Mouse (Mus musculus) limb, embryonic 14.5 days (tissue): ENCODE measurements at regions not wholly inside any gene's neighbourhood (a gene's known extent, or its start where the extent isn't known, plus 50 kb on each side); places are given as distances from the start of the nearest gene placed in this dataset.

Experiments used
- ATAC-seq: fragments of 200-750 bp; cut with Nextera tagmentation; 2 replicates; pipeline ENCODE4 v1.8.0; 2017; ENCODE audit warnings: low read depth, moderate number of reproducible peaks, moderate TSS enrichment; ENCODE audit not compliant: low FRiP score
- DNase-seq: peaks from one replicate; pipeline ENCODE4 v3.0.0-alpha.2; 2015; ENCODE audit warnings: low spot score
- H3K27ac ChIP-seq: fragments of 300-500 bp; sonication (generic); replicated peaks from 2 replicates; pipeline ENCODE4 v1.5.1; 2014; ENCODE audit warnings: low read depth, mild to moderate bottlenecking, low read length, moderate library complexity, mixed read lengths
- H3K27me3 ChIP-seq: fragments of 300-500 bp; sonication (generic); 2 replicates; pipeline ENCODE4 v1.6.1; 2014; ENCODE audit warnings: low read length, mixed read lengths; ENCODE audit not compliant: control insufficient read depth, insufficient read depth
- H3K36me3 ChIP-seq: fragments of 300-500 bp; sonication (generic); 2 replicates; pipeline ENCODE4 v1.6.1; 2014; ENCODE audit warnings: mild to moderate bottlenecking, low read length, moderate library complexity, mixed read lengths; ENCODE audit not compliant: control insufficient read depth, insufficient read depth
- H3K4me1 ChIP-seq: fragments of 300-500 bp; sonication (generic); 2 replicates; pipeline ENCODE4 v1.6.1; 2014; ENCODE audit warnings: antibody characterized with exemption, low read length, mixed read lengths; ENCODE audit not compliant: control insufficient read depth, insufficient read depth
- H3K4me2 ChIP-seq: fragments of 300-500 bp; sonication (generic); replicated peaks from 2 replicates; pipeline ENCODE4 v1.6.1; 2014; ENCODE audit warnings: low read depth, mild to moderate bottlenecking, low read length, moderate library complexity; ENCODE audit not compliant: severe bottlenecking
- H3K4me3 ChIP-seq: fragments of 300-500 bp; sonication (generic); replicated peaks from 2 replicates; pipeline ENCODE4 v1.5.1; 2014; ENCODE audit warnings: low read length
- H3K9ac ChIP-seq: fragments of 300-500 bp; sonication (generic); 2 replicates; pipeline ENCODE4 v1.6.1; 2014; ENCODE audit warnings: mild to moderate bottlenecking, low read depth, low read length, moderate library complexity; ENCODE audit not compliant: severe bottlenecking
- H3K9me3 ChIP-seq: fragments of 300-500 bp; sonication (generic); 2 replicates; pipeline ENCODE4 v1.6.1; 2016; ENCODE audit warnings: low read length; ENCODE audit not compliant: control insufficient read depth
- POLR2A ChIP-seq: fragments of 200-500 bp; IDR thresholded peaks from 2 replicates; pipeline ENCODE4 v1.8.0; 2012; ENCODE audit warnings: inconsistent platforms, mild to moderate bottlenecking, moderate library complexity, borderline replicate concordance; ENCODE audit not compliant: insufficient read depth, insufficient read length; ENCODE audit errors: extremely low read depth
- WGBS: fragments of 180-500 bp; shearing (Covaris S2); extraction: QIAGEN DNeasy Blood & Tissue Kit; methylation state at CpG from one replicate; pipeline ENCODE4 v1.1.7; 2014; 5-methylcytosine and 5-hydroxymethylcytosine counted together

- H3K4me2 ChIP-seq = no peak overlapping the region
- no peak overlapping the region for H3K27ac ChIP-seq
- no peak for TF ChIP-seq POLR2A
- H3K27me3 ChIP-seq = no peaks in the 10 kb centered on the region
- H3K9ac ChIP-seq = no peak overlapping the region
- no peaks in the 10 kb centered on the region for H3K9me3 ChIP-seq
- no peaks in the 10 kb centered on the region for H3K4me1 ChIP-seq
- no peaks in the 10 kb centered on the region for H3K36me3 ChIP-seq
- 88% methylated on average over 1 of the region's 1 CpGs for WGBS
- no peak for ATAC-seq
- no peak overlapping the region for H3K4me3 ChIP-seq
- no peak for DNase-seq
Measured at GRCm38 (mm10) chr5:28679761-28680160, 212.7 kb upstream of the Shh start.

- no peaks in the 10 kb centered on the region for H3K4me1 ChIP-seq
- no peaks in the 10 kb centered on the region for H3K36me3 ChIP-seq
- no peak overlapping the region for H3K4me2 ChIP-seq
- DNase-seq (no peak), ATAC-seq (no peak)
- no peaks in the 10 kb centered on the region for H3K27me3 ChIP-seq
- 80% methylated on average over 4 of the region's 4 CpGs for WGBS
- H3K4me3 ChIP-seq = no peak overlapping the region
- H3K9me3 ChIP-seq = no peaks in the 10 kb centered on the region
- no peak for TF ChIP-seq POLR2A
- no peak overlapping the region for H3K27ac ChIP-seq
- H3K9ac ChIP-seq = no peak overlapping the region
Measured at GRCm38 (mm10) chr5:28630186-28630585, 163.1 kb upstream of the Shh start.

- no peaks in the 10 kb centered on the region for H3K4me1 ChIP-seq
- TF ChIP-seq POLR2A = no peak
- no peaks in the 10 kb centered on the region for H3K36me3 ChIP-seq
- no peak overlapping the region for H3K4me2 ChIP-seq
- WGBS = 93% methylated on average over 3 of the region's 3 CpGs
- H3K9ac ChIP-seq = no peak overlapping the region
- H3K4me3 ChIP-seq = no peak overlapping the region
- DNase-seq (no peak), ATAC-seq (no peak)
- H3K27ac ChIP-seq = no peak overlapping the region
- H3K9me3 ChIP-seq = no peaks in the 10 kb centered on the region
- no peaks in the 10 kb centered on the region for H3K27me3 ChIP-seq
Measured at GRCm38 (mm10) chr5:28611885-28612284, 144.8 kb upstream of the Shh start.

GRCm38 (mm10) chr5:28596537-28597314 is 129.7 kb upstream of the Shh start:
- Histone ChIP-seq H3K9ac (no peak overlapping the region), H3K36me3 (no peaks in the 10 kb centered on the region), H3K4me2 (no peak overlapping the region), H3K9me3 (no peaks in the 10 kb centered on the region), H3K27ac (no peak overlapping the region), H3K27me3 (no peaks in the 10 kb centered on the region), H3K4me3 (no peak overlapping the region), H3K4me1 (no peaks in the 10 kb centered on the region)
- WGBS = 47% methylated on average over 1 of the region's 1 CpGs
- no peak for TF ChIP-seq POLR2A
- ATAC-seq (no peak), DNase-seq (no peak)

GRCm38 (mm10) chr5:28571347-28571998 is 104.4 kb upstream of the Shh start:
- no peak for TF ChIP-seq POLR2A
- WGBS = 80% methylated on average over 5 of the region's 5 CpGs
- H3K4me3 ChIP-seq = no peak overlapping the region

More at GRCm38 (mm10) chr5:28571347-28571998, 104.4 kb upstream of the Shh start:
- no peaks in the 10 kb centered on the region for H3K27me3 ChIP-seq
- H3K4me2 ChIP-seq = no peak overlapping the region
- no peak for DNase-seq
- ATAC-seq = no peak
- H3K36me3 ChIP-seq = no peaks in the 10 kb centered on the region
- H3K27ac ChIP-seq = no peak overlapping the region
- H3K4me1 ChIP-seq = no peaks in the 10 kb centered on the region
- no peaks in the 10 kb centered on the region for H3K9me3 ChIP-seq
- H3K9ac ChIP-seq = no peak overlapping the region
